Mouse (Mus musculus) stomach, postnatal 0 days (tissue): ENCODE measurements at regions not wholly inside any gene's neighbourhood (a gene's known extent, or its start where the extent isn't known, plus 50 kb on each side); places are given as distances from the start of the nearest gene placed in this dataset.

Source experiments
- ATAC-seq: fragments of 200-750 bp; cut with Nextera tagmentation; 2 replicates; pipeline ENCODE4 v1.8.0; 2017; ENCODE audit not compliant: low FRiP score, low TSS enrichment
- DNase-seq: peaks from one replicate; pipeline ENCODE4 v3.0.0-alpha.2; 2016; ENCODE audit warnings: low spot score
- H3K27ac ChIP-seq: fragments of 300-500 bp; sonication (generic); replicated peaks from 2 replicates; pipeline ENCODE4 v1.5.1; 2014; ENCODE audit warnings: mild to moderate bottlenecking, control low read depth
- H3K27me3 ChIP-seq: fragments of 300-500 bp; sonication (generic); 2 replicates; pipeline ENCODE4 v1.6.1; 2014; ENCODE audit warnings: low read length; ENCODE audit not compliant: control insufficient read depth, insufficient read depth
- H3K36me3 ChIP-seq: fragments of 300-500 bp; sonication (generic); 2 replicates; pipeline ENCODE4 v1.6.1; 2014; ENCODE audit warnings: low read length, mixed read lengths; ENCODE audit not compliant: control insufficient read depth, insufficient read depth
- H3K4me1 ChIP-seq: fragments of 300-500 bp; sonication (generic); replicated peaks from 2 replicates; pipeline ENCODE4 v1.6.1; 2014; ENCODE audit warnings: antibody characterized with exemption; ENCODE audit not compliant: control insufficient read depth, insufficient read depth
- H3K4me2 ChIP-seq: fragments of 300-500 bp; sonication (generic); replicated peaks from 2 replicates; pipeline ENCODE4 v1.6.1; 2014; ENCODE audit warnings: low read depth, mild to moderate bottlenecking, control low read depth, moderate library complexity
- H3K4me3 ChIP-seq: fragments of 300-500 bp; sonication (generic); 2 replicates; pipeline ENCODE4 v1.5.1; 2014; ENCODE audit warnings: low read depth, low read length, control low read depth
- H3K9ac ChIP-seq: fragments of 300-500 bp; sonication (generic); 2 replicates; pipeline ENCODE4 v1.6.1; 2014; ENCODE audit warnings: mild to moderate bottlenecking, low read length, control low read depth, mixed read lengths
- H3K9me3 ChIP-seq: fragments of 300-500 bp; sonication (generic); 2 replicates; pipeline ENCODE4 v1.6.1; 2016; ENCODE audit warnings: low read length; ENCODE audit not compliant: control insufficient read depth
- CTCF ChIP-seq: IDR thresholded peaks from 2 replicates; pipeline ENCODE4 v1.5.1; 2016; ENCODE audit warnings: antibody characterized with exemption, low read depth, mild to moderate bottlenecking, moderate library complexity
- EP300 ChIP-seq: optimal IDR thresholded peaks from 2 replicates; pipeline ENCODE3; 2016; ENCODE audit warnings: antibody characterized with exemption
- WGBS: fragments of 180-500 bp; shearing (Covaris S2); extraction: QIAGEN DNeasy Blood & Tissue Kit; methylation state at CpG from one replicate; pipeline ENCODE4 v1.1.7; 2014; 5-methylcytosine and 5-hydroxymethylcytosine counted together

GRCm38 (mm10) chr4:47814030-47814429 is 230.9 kb upstream of the Nr4a3 start:
- TF ChIP-seq EP300: no peak
- no peak for TF ChIP-seq CTCF
- Histone ChIP-seq H3K4me2 (no peak overlapping the region), H3K4me3 (no peak overlapping the region), H3K9ac (no peak overlapping the region), H3K36me3 (no peaks in the 10 kb centered on the region), H3K4me1 (no peaks in the 10 kb centered on the region), H3K9me3 (no peaks in the 10 kb centered on the region), H3K27me3 (no peaks in the 10 kb centered on the region), H3K27ac (peak overlapping the region; percentile 45)
- ATAC-seq (no peak), DNase-seq (no peak)
- WGBS: 57% methylated on average over 7 of the region's 7 CpGs

GRCm38 (mm10) chr4:47818371-47819159 is 226.4 kb upstream of the Nr4a3 start:
- no peaks in the 10 kb centered on the region for H3K4me1 ChIP-seq
- H3K9ac ChIP-seq: no peak overlapping the region
- no peaks in the 10 kb centered on the region for H3K9me3 ChIP-seq
- H3K36me3 ChIP-seq: no peaks in the 10 kb centered on the region
- H3K4me2 ChIP-seq: no peak overlapping the region
- TF ChIP-seq CTCF (no peak), EP300 (no peak)
- ATAC-seq (no peak), DNase-seq (no peak)
- no peak overlapping the region for H3K4me3 ChIP-seq
- H3K27me3 ChIP-seq: no peaks in the 10 kb centered on the region
- 92% methylated on average over 18 of the region's 18 CpGs for WGBS
- no peak overlapping the region for H3K27ac ChIP-seq

GRCm38 (mm10) chr4:47820562-47820961 is 224.4 kb upstream of the Nr4a3 start:
- TF ChIP-seq CTCF (no peak), EP300 (no peak)
- H3K36me3 ChIP-seq: no peaks in the 10 kb centered on the region
- H3K4me2 ChIP-seq: no peak overlapping the region
- ATAC-seq (no peak), DNase-seq (no peak)
- WGBS: 89% methylated on average over 1 of the region's 1 CpGs
- H3K4me1 ChIP-seq: no peaks in the 10 kb centered on the region
- no peaks in the 10 kb centered on the region for H3K9me3 ChIP-seq
- H3K9ac ChIP-seq: no peak overlapping the region
- no peak overlapping the region for H3K27ac ChIP-seq
- no peaks in the 10 kb centered on the region for H3K27me3 ChIP-seq
- H3K4me3 ChIP-seq: no peak overlapping the region

GRCm38 (mm10) chr4:47823299-47823698 is 221.7 kb upstream of the Nr4a3 start:
- no peak overlapping the region for H3K9ac ChIP-seq
- ATAC-seq: no peak
- no peaks in the 10 kb centered on the region for H3K27me3 ChIP-seq
- H3K4me2 ChIP-seq: no peak overlapping the region
- TF ChIP-seq EP300: no peak
- TF ChIP-seq CTCF: no peak
- H3K36me3 ChIP-seq: no peaks in the 10 kb centered on the region
- H3K27ac ChIP-seq: no peak overlapping the region
- no peak for DNase-seq
- no peaks in the 10 kb centered on the region for H3K4me1 ChIP-seq
- H3K4me3 ChIP-seq: no peak overlapping the region
- no peaks in the 10 kb centered on the region for H3K9me3 ChIP-seq
- 83% methylated on average over 9 of the region's 9 CpGs for whole genome bisulfite sequencing

- ATAC-seq (no peak), DNase-seq (no peak)
- Histone ChIP-seq H3K9ac (no peak overlapping the region), H3K4me3 (no peak overlapping the region), H3K4me2 (no peak overlapping the region), H3K36me3 (no peaks in the 10 kb centered on the region), H3K27ac (no peak overlapping the region), H3K9me3 (no peaks in the 10 kb centered on the region), H3K27me3 (no peaks in the 10 kb centered on the region), H3K4me1 (no peaks in the 10 kb centered on the region)
- 92% methylated on average over 15 of the region's 15 CpGs for WGBS
- no peak for TF ChIP-seq CTCF
- TF ChIP-seq EP300: no peak
Observed at GRCm38 (mm10) chr4:47824083-47824482, 220.9 kb upstream of the Nr4a3 start.

- WGBS: 39% methylated on average over 2 of the region's 2 CpGs
- no peak for DNase-seq
Observed at GRCm38 (mm10) chr4:47832905-47833304, 212.0 kb upstream of the Nr4a3 start.

More at GRCm38 (mm10) chr4:47832905-47833304, 212.0 kb upstream of the Nr4a3 start:
- no peaks in the 10 kb centered on the region for H3K36me3 ChIP-seq
- H3K4me1 ChIP-seq: no peaks in the 10 kb centered on the region
- H3K4me2 ChIP-seq: no peak overlapping the region
- TF ChIP-seq CTCF: no peak
- TF ChIP-seq EP300: no peak
- H3K9ac ChIP-seq: no peak overlapping the region
- no peaks in the 10 kb centered on the region for H3K9me3 ChIP-seq
- H3K27me3 ChIP-seq: no peaks in the 10 kb centered on the region
- no peak for ATAC-seq
- no peak overlapping the region for H3K27ac ChIP-seq
- no peak overlapping the region for H3K4me3 ChIP-seq
